Mouse (Mus musculus) common myeloid progenitor, adult 5-6 weeks (primary cell): ENCODE results near the gene Gm3448. TPM values are rescaled to one million over a fixed set of nuclear protein-coding genes. Genes with fewer than 3 reads are reported as not detected.
"Not testable (repeated sequence)": the region's sequence is repeated elsewhere in the genome, so short reads cannot be mapped to it uniquely, and the experiment has no call there.

Experiments
- ATAC-seq: replicated peaks from 2 replicates; pipeline ENCODE4 v1.8.0; 2016; ENCODE audit warnings: low read depth, mild to moderate bottlenecking, moderate TSS enrichment, inconsistent platforms; ENCODE audit not compliant: poor library complexity, severe bottlenecking
- total RNA-seq: library from RNA; stranded (forward); fragments of 200-1000, 187-1606 nt; gene quantifications from 2 replicates; pipeline ENCODE4 v1.2.3, GENCODE M21; 2017

The Gm3448 gene
- total RNA-seq, 1 experiment from 2014 or later = 11.6 TPM

DNA sequence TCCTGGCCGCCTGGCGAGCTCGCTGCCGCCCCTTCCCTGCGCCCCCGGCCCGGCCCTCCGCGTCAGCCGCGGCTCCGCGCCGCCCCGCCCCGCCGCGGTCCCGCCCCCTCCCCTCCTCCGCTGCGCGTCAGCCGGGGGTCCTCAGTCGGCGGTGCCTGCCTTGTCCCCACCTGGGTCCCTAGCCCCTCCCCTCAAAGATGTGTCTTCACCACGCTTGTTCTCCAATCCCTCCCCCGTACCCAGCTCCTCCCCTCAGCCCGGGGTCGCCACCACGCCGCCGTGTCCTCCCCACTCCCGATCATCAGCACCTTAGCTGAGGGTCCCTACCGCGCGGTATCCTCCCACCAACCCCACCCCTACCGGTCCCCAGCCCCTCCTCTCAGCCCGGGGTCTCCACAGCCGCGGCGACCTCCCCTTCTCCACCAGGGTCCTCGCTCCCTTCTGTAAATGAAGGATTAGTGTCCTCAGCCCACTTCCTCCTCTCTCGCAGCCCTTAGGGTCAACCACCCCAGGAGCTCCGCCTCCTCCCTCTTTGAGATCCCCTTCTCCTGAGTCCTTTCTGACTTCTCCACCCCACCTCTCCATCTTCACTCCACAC lies 79.7 kb downstream of the Gm3448 start:
- ATAC-seq = peak; percentile 76

- not testable (repeated sequence) for ATAC-seq
Measured at GRCm38 (mm10) chr17:14960951-14961556, 80.3 kb downstream of the Gm3448 start, which contains the start of gene Phf10. Phf10 (minus strand) TSS chr17:14961273.

DNA sequence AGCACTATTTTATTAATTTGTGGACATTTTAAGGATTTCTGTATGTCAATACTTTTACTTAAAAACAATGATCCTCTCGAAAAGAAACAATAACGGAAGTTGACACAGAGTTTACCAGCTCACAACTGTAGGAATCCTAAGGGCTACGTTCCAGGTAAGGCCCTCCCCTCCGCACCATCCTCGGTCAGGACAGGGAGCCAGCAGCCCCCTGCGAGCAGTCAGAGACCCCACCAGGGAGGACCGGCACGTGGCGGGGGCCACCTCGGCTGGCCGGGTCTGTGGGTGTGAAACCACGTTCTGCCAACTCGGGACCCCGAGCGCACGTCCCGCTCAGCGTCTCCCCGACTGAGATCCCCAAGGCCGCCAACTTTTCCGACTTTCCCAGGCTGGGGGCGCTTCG lies 80.8 kb downstream of the Gm3448 start:
- ATAC-seq = 0 out of 2 replicates have a peak, but pooled peaks have one; percentile 2

- no peak for ATAC-seq
Measured at GRCm38 (mm10) chr17:14959979-14960378, 81.4 kb downstream of the Gm3448 start.

GRCm38 (mm10) chr17:14958686-14959327 lies 82.5 kb downstream of the Gm3448 start:
- no peak for ATAC-seq

GRCm38 (mm10) chr17:14953452-14953851 lies 87.9 kb downstream of the Gm3448 start:
- peak; percentile 82 for ATAC-seq

DNA sequence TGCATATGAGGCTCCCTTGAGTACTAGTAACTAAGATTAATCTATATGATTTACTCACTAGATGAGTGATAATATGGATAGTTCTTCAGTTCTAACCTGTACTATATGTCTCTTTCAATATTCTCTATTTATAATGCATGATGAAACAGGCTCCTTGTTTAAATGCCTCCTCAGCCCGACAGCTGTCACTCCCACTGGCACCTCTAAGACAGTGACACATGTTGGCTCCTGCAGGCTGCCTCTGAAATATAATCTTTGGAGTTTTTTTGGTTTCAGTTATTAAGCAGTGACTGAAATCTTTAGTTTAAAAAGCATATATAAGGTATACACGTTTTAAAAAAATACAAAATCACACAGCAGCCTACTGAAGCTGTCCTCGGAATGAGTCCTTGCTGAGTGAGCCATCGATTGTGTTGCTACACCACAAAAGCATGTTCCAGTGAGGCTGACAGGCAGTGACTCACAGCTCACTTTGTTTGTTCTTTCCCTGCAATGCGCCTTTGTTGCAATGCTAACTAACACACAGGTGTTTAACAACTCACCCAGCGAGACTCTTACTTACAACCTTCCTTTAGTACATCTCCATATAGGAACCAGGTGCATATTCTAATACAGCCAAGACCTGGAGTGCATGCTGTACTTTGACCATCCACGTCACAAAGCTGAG lies 92.0 kb downstream of the Gm3448 start:
- ATAC-seq = no peak

Other genes with a start within 250 kb of the Gm3448 start
- gene Wdr27, start 98.4 kb downstream of the Gm3448 start, total RNA-seq = 5.7 TPM in 1 of 2 replicates, not detected in the other
- gene 1600012H06Rik, start 98.4 kb downstream of the Gm3448 start, total RNA-seq = 7.7 and 8.0 TPM in 2 replicates
- gene Phf10, start 80.3 kb downstream of the Gm3448 start, total RNA-seq = 105 and 124 TPM in 2 replicates
- 8.2 and 9.0 TPM in 2 replicates for gene 9030025P20Rik, start 63.1 kb downstream of the Gm3448 start, total RNA-seq
- gene Gm3417, start 62.7 kb downstream of the Gm3448 start, total RNA-seq = 2.6 TPM in 1 of 2 replicates, not detected in the other
- 0.39 and 2.5 TPM in 2 replicates for gene Gm3435, start 31.4 kb downstream of the Gm3448 start, total RNA-seq
- gene Ermard, start 329 bp downstream of the Gm3448 start, total RNA-seq = 24.0 and 48.0 TPM in 2 replicates
- gene Tcte3, start within 50 bp of the Gm3448 start, total RNA-seq = 1.4 and 7.8 TPM in 2 replicates